Mouse (Mus musculus) frontal cortex, postnatal 14 days (tissue): ENCODE measurements around the gene Churc1.
A peak's percentile ranks its signal among the peaks of the same experiment; 100 is the strongest.

ENCODE experiments used
- DNase-seq, 2 experiments: peaks; one replicate each; pipeline ENCODE4 v3.0.0; 2022; ENCODE audit warnings: low spot score in 2 of 2

Gene Churc1

DNA sequence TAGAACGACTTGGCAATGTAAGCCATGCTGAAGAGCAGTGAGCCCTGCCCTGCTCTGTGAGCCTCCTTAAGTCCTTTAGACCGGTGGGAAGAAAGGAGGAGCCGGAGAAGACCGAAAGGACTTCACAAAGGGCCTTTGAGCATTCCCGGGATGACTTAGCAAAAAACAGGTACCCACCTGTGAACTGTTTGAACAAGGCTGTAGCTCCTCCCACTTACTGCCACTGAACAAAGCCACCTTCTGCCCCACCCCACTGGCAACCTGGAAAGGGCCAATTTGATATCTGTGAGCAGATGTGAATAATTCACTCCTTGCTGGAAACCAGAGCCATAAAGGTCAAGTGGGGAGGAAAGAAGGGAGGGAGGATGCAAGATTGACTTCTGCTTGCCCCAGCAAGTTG is 30.0 kb downstream of the Churc1 start, which contains the start of gene Gpx2:
TSS of gene Gpx2 (minus strand) at position 205 of the 400 bp plus-strand sequence.
- no peak for DNase-seq

GRCm38 (mm10) chr12:76796938-76797539 is 31.7 kb downstream of the Churc1 start:
- DNase-seq, result no peak

- no peak for DNase-seq
These were observed 32.8 kb downstream of the Churc1 start for GRCm38 (mm10) chr12:76798008-76798720.

DNA sequence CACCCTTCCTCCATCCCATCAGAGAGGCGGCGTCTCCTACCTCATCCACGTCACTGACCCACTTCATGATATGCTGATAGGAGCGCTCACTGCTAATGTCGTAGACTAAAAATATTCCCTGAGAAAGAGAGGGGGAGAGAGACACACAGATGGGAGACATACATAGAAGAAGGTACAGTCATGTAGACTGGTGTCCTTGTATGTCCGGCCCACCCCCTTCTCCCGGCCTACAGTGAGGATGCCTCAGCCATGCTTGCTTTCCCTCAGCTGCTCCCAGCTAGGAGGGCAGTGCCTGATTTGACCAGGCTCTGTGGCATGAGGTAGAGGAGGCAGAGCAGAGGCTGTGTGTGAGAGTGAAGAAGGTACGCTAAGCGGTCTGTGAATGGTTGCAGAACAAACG is 37.7 kb downstream of the Churc1 start:
- DNase-seq, result no peak

- DNase-seq, result no peak
These were observed 38.4 kb downstream of the Churc1 start for GRCm38 (mm10) chr12:76803700-76804252.

DNA sequence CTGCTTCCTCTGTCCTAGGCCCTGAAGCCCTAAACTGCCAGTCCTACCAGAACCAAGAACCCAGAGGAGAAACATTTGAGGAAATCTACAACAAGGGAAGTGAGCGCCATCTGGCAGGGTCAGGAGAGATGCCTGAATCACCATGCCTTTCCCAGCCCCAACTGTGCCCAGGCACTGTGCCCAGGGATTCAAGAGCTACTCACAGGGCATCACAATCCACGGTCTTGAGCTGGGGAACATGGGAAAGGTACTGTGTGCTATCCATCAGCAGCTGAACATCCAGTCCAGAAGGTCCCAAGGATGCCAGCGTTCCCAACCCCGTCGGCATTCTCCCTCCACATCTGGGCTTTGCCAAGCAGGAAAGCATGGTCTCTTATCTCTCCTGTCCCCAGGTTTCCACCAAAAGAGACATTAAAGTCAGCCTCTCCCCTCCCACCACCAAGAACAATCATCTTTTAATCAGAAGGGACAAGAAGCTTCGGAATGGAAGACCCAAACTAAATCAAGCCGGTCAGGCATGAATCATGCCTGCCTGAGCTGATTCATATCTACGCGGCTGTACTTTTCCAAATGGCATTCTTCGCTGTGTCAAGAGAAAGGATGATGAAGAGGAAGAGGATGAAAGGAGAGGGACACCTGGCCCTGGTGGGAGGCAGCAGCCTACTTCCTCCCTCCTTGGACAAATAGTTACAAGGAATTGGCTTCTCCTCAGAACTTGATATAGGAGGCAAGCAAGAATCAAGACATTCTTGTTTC is 39.9 kb downstream of the Churc1 start:
- no peak for DNase-seq

DNA sequence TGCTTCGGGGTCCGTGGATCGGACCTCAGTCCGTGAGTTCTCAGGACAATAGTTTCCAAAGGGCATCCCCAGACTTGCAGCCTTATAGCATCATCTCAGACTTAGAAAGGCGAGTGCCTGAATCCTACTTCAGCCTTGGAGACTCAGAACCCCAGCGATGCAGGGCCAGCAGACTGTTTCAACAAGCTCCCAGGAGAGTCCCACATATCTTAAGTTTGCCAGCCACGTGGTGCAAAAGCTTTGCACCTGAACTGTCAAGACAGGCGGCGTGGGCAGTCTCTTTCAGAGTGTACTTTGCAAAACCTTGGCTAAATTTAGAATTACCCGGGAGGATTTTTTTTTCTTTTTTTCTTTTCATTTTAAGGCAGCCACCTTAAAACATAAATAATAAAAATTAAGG is 42.5 kb downstream of the Churc1 start:
- DNase-seq, result no peak

DNA sequence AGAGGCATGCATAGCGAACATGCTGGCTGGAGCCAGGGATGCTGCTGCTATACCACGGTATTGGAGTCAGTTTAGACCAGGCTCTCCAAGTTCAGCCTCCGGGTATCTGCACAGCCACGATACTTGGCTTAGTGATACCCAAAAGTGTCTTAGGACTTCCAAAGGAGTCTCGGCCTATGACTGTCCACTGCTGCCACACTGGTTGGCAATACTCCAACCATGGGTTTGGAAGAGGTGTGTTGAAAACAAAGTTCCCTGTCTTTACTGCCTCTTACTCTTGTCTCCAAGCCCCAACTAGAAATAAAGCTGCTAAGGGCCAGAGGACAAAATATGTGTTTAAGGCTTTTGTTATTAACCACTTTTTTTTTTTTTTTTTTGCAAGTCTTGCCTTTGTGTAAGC is 45.2 kb downstream of the Churc1 start:
- no peak for DNase-seq

GRCm38 (mm10) chr12:76811006-76811405 is 45.7 kb downstream of the Churc1 start:
- DNase-seq, result no peak

DNA sequence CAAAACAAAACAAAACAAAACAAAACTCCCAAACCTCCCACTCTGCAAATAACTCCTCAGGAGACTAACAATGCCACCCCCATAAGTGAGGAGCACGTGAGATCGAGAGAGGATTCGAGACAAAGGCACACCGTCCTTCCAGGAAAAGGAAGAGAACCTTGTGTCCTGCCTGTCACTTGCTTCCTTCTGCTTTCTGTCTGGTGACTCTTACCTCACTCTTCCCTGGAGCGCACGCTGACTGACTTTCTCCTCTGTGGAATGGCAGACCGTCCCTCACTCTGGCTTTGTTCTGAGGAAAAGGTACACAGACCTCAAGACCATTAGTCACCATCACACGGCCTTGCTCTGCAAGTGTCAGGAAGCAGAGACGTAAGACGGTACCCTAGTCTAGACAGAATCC is 48.2 kb downstream of the Churc1 start:
- no peak for DNase-seq

DNA sequence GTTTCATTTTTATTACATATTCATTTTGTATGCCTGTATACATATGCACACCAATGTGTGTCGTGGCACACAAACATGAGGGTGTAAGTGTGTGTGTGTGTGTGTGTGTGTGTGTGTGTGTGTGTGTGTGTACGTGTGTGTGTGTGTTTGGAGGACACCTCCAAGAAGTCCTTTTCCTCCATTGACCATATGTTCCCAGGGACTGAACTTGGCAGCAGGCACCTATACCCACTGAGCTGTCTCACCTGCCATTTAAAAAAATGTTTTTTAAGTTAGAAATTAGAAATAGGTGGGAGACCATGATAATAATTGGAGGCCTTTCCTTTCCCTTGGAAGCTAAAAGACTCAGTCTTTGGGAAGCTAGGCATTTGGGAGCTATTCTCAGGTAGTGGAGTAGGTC is 48.8 kb downstream of the Churc1 start:
- no peak for DNase-seq

GRCm38 (mm10) chr12:76816720-76817119 is 51.4 kb downstream of the Churc1 start:
- DNase-seq, result no peak

DNA sequence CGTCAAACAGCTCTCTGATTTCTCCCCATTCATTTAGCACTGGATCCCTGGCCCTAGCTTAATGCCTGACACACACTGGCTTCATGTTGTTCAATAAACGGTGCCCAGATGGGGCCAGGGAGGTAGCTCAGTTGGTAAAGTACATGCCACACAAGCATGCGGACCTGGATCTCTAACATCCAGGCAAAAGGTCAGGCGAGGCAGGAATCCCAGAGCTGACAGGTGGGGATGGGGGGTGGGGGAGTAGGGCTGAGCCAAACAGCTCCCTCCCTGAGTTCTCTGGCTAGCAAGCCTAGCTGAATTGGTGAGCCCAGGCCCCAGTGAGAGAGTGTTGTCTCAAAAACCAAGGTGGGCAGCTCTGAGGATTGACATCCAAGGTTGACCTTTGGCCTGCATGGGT is 51.8 kb downstream of the Churc1 start:
- no peak for DNase-seq

DNA sequence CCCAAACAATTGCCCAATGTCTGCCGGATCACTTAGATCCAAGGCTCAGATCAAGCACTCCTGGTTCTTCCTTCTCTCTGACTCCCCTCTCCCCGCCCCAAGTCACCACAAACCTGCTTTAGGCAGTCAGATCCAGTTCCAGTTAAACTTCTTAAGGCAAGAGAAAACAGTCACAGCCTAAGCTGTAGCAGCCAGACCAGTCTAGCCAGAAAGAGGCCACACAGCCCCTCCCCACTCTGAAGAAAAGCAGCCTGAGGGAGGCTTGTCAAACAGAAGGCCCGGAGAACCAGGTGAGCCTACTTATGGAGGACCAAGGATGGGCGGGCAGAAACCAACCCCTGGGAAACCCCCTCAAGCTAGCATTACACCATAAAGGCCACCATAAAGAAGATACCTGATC is 52.8 kb downstream of the Churc1 start:
- DNase-seq, result no peak

GRCm38 (mm10) chr12:76818908-76819307 is 53.6 kb downstream of the Churc1 start:
- DNase-seq, result peak; percentile 39 to 58

DNA sequence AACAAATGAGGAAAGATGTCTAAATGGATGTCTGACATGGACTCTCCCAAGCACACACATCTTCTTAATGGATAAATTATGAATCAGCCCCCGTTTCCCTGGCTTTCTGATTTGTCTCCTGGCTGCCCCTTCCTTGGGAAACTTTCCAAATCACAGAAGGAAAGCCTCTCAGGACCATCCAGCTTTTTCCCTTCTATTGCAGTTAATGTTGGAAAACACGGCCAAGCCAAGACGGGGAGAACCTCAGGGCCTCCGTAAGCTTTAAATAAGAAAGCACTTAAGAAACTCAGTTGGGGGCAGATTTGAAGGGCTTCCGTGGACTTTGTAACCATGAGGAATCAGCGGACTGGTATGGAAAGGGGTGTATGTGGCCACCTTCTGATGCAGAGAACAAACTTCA is 54.5 kb downstream of the Churc1 start:
- no peak for DNase-seq

GRCm38 (mm10) chr12:76820615-76821014 is 55.3 kb downstream of the Churc1 start:
- DNase-seq, result no peak

DNA sequence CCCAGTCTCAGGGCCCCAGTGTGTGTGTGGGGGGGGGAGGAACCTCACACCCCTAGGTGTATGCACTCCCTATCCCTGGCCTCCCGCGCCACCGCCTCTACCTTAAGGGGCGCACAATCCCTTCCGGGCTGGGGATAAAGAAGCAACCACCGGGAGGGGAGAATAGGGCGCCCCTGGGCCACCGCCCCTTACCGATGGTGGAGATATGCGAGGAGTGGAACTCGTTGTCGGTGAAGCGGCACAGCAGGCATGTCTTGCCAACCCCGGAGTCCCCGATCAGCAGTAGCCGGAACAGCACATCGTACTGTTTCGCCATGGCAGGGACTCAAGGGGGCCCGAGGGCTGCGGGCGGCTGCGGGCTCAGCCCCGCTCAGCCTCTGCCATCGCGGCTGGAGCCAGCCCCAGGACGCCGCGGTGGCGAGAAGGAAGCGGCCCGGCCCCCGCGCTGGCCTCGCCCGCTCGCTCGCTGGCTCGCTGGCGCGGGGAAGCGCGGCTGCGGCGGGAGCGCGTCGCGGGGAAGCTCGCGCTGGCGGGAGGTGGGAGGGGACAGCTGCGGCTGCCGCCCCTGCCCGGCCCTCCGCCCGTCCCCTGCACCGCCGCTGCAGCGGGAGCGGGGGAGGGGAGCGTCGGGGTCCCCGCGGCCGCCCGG is 56.8 kb downstream of the Churc1 start:
- DNase-seq, result peak in 1 of 2 experiments; percentile 44

- no peak for DNase-seq
These were observed 57.3 kb downstream of the Churc1 start, which contains the start of gene Rab15 for GRCm38 (mm10) chr12:76822651-76823041. Gene Rab15 (minus strand): TSS chr12:76822908.

GRCm38 (mm10) chr12:76825283-76825682 is 59.9 kb downstream of the Churc1 start:
- no peak for DNase-seq

GRCm38 (mm10) chr12:76832704-76833103 is 67.4 kb downstream of the Churc1 start:
- no peak for DNase-seq
